Mouse (Mus musculus): ENCODE data around the gene Asrgl1.

DNA sequence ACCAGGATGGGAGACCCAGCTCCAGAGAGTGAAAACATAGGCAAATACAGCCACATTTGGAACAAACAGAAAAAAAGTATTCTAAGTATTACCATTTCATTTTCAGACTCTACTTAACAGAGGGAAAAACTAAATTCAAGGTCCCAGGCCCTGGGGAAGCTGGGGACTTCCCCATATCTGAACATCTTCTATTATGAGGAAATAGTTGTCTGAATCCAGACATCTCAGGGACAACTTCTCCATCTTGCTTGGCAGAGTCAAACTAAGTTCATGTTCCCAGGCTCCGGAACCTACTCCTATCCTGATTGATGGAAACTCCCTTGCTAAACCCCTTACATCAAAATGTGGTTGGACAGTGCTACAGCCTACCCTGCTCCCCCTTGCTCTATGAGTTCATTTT lies 13.0 kb downstream of the Asrgl1 start:
- TF ChIP-seq POLR2A (IDR thresholded peaks at IDR 0.05; ENCODE audit: low read depth, low read length) = no peak
- no peak for TF ChIP-seq CTCF (IDR thresholded peaks at IDR 0.05; ENCODE audit: borderline replicate concordance, insufficient read depth, low read length)
